Mouse (Mus musculus): ENCODE results near the gene Tbc1d10a. TPM values are rescaled to one million over a fixed set of nuclear protein-coding genes. Genes with fewer than 3 reads are reported as not detected.
A peak's percentile ranks its signal among the peaks of the same experiment; 100 is the strongest.

Tbc1d10a gene
- total and polyA plus RNA-seq, 2 experiments: 22.9 to 23.4 TPM

DNA sequence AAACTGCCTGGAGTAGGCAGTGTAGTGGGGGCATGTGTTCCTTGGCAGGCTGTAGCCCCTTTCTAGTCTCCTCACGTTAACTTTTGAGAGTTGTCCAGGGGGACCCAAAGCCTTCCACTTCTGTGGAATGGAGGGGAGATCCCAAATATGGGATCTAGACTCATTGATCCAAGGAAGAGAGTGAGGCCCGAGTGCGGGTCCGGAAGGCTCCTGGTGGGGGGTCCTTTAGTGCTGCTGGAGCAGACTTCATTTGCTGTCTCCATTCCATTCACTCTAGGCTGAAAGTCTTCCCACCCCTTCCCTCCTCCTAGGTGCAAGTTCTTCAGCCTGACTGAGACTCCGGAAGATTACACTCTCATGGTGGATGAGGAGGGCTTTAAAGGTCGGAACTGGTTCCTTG is 32.0 kb downstream of the Tbc1d10a start:
- H3K27ac ChIP-seq (replicated peaks; ENCODE audit: insufficient read depth, low read depth, low read length): peak overlapping the region; percentile 43; the same call in 1 of the 2 replicates
- peak overlapping the region; percentile 82 for H3K4me3 ChIP-seq (ENCODE audit: insufficient read depth, low read depth, low read length)
- no peak for DNase-seq (ENCODE audit: extremely low read depth, low read depth, low spot score)
- H3K27me3 ChIP-seq (ENCODE audit: control insufficient read depth, insufficient read depth, low read length): no peaks in the 10 kb centered on the region
- peak overlapping the region; percentile 81 for H3K9ac ChIP-seq (ENCODE audit: low read depth, low read length)
- 40% methylated on average over 6 of the region's 6 CpGs for WGBS
- TF ChIP-seq CTCF (IDR thresholded peaks at IDR 0.05; ENCODE audit: low read depth, low read length): no peak
- TF ChIP-seq POLR2A (IDR thresholded peaks at IDR 0.05; ENCODE audit: extremely low read depth, insufficient read depth, low read length): no peak
- H3K79me2 ChIP-seq (ENCODE audit: control insufficient read depth, insufficient read depth, low read length): no peaks in the 10 kb centered on the region
- H3K4me1 ChIP-seq (ENCODE audit: control insufficient read depth, insufficient read depth, low read length): peaks cover 2% of the 10 kb centered on the region; the same call in 1 of the 2 replicates
- 0 out of 2 replicates have a peak, but pooled peaks cover 2% of the 10 kb centered on the region for H3K36me3 ChIP-seq (ENCODE audit: control insufficient read depth, insufficient read depth, low read length)

DNA sequence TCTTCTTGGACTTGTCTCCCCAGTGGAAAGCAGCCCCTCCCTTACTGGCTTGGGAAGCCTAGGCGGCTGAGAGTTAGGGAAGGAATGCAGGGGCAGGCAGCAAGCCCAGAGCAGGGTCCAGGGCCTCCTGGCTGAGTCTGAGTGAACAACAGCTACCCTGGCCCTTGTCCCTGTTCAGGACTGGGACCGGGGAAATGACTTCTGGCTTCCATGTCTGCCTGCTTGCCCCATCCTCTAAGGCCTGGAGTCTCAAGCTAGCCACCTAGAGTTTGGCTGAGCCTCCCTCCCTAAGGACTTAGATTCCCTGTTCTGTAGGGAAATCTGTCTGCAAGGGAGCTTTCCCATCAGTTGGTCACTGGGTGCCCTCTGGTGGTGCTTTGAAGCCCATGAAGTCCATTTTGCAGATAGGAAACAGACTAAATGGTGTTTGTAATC is 32.7 kb downstream of the Tbc1d10a start:
- WGBS: 7% methylated on average over 2 of the region's 2 CpGs
- H3K27me3 ChIP-seq (ENCODE audit: control insufficient read depth, insufficient read depth, low read length): no peaks in the 10 kb centered on the region
- no peak overlapping the region for H3K4me3 ChIP-seq (ENCODE audit: insufficient read depth, low read depth, low read length)
- no peaks in the 10 kb centered on the region for H3K36me3 ChIP-seq (ENCODE audit: control insufficient read depth, insufficient read depth, low read length)
- no peak overlapping the region for H3K9ac ChIP-seq (ENCODE audit: low read depth, low read length)
- H3K27ac ChIP-seq (replicated peaks; ENCODE audit: insufficient read depth, low read depth, low read length): no peak overlapping the region
- no peaks in the 10 kb centered on the region for H3K79me2 ChIP-seq (ENCODE audit: control insufficient read depth, insufficient read depth, low read length)
- H3K4me1 ChIP-seq (ENCODE audit: control insufficient read depth, insufficient read depth, low read length): peaks cover 2% of the 10 kb centered on the region; the same call in 1 of the 2 replicates
- DNase-seq (ENCODE audit: extremely low read depth, low read depth, low spot score): peak; percentile 83
- no peak for TF ChIP-seq POLR2A (IDR thresholded peaks at IDR 0.05; ENCODE audit: extremely low read depth, insufficient read depth, low read length)
- TF ChIP-seq CTCF (IDR thresholded peaks at IDR 0.05; ENCODE audit: low read depth, low read length): peak; percentile 71

GRCm38 (mm10) chr11:4219908-4220307 is 33.3 kb downstream of the Tbc1d10a start:
- Histone ChIP-seq H3K79me2 (ENCODE audit: control insufficient read depth, insufficient read depth, low read length) (no peaks in the 10 kb centered on the region), H3K27me3 (ENCODE audit: control insufficient read depth, insufficient read depth, low read length) (no peaks in the 10 kb centered on the region), H3K27ac (replicated peaks; ENCODE audit: insufficient read depth, low read depth, low read length) (no peak overlapping the region), H3K36me3 (ENCODE audit: control insufficient read depth, insufficient read depth, low read length) (no peaks in the 10 kb centered on the region), H3K9ac (ENCODE audit: low read depth, low read length) (no peak overlapping the region), H3K4me1 (ENCODE audit: control insufficient read depth, insufficient read depth, low read length) (peaks cover 2% of the 10 kb centered on the region; the same call in 1 of the 2 replicates), H3K4me3 (ENCODE audit: insufficient read depth, low read depth, low read length) (no peak overlapping the region)
- WGBS: 49% methylated on average over 9 of the region's 9 CpGs
- TF ChIP-seq POLR2A (IDR thresholded peaks at IDR 0.05; ENCODE audit: extremely low read depth, insufficient read depth, low read length): no peak
- DNase-seq (ENCODE audit: extremely low read depth, low read depth, low spot score): no peak

- Histone ChIP-seq H3K79me2 (ENCODE audit: control insufficient read depth, insufficient read depth, low read length) (no peaks in the 10 kb centered on the region), H3K9ac (ENCODE audit: low read depth, low read length) (no peak overlapping the region), H3K27me3 (ENCODE audit: control insufficient read depth, insufficient read depth, low read length) (no peaks in the 10 kb centered on the region), H3K36me3 (ENCODE audit: control insufficient read depth, insufficient read depth, low read length) (no peaks in the 10 kb centered on the region), H3K4me3 (ENCODE audit: insufficient read depth, low read depth, low read length) (no peak overlapping the region), H3K4me1 (ENCODE audit: control insufficient read depth, insufficient read depth, low read length) (peaks cover 2% of the 10 kb centered on the region; the same call in 1 of the 2 replicates), H3K27ac (replicated peaks; ENCODE audit: insufficient read depth, low read depth, low read length) (no peak overlapping the region)
- DNase-seq (ENCODE audit: extremely low read depth, low read depth, low spot score): no peak
- 56% methylated on average over 28 of the region's 28 CpGs for WGBS
- peak; percentile 94 for TF ChIP-seq CTCF (IDR thresholded peaks at IDR 0.05; ENCODE audit: low read depth, low read length)
- TF ChIP-seq POLR2A (IDR thresholded peaks at IDR 0.05; ENCODE audit: extremely low read depth, insufficient read depth, low read length): no peak
Measured at GRCm38 (mm10) chr11:4220443-4221400, 34.1 kb downstream of the Tbc1d10a start.

- TF ChIP-seq CTCF (IDR thresholded peaks at IDR 0.05; ENCODE audit: low read depth, low read length): no peak
- TF ChIP-seq POLR2A (IDR thresholded peaks at IDR 0.05; ENCODE audit: extremely low read depth, insufficient read depth, low read length): no peak
- WGBS: 84% methylated on average over 17 of the region's 17 CpGs
- Histone ChIP-seq H3K9ac (ENCODE audit: low read depth, low read length) (no peak overlapping the region), H3K4me1 (ENCODE audit: control insufficient read depth, insufficient read depth, low read length) (peaks cover 2% of the 10 kb centered on the region; the same call in 1 of the 2 replicates), H3K4me3 (ENCODE audit: insufficient read depth, low read depth, low read length) (no peak overlapping the region), H3K36me3 (ENCODE audit: control insufficient read depth, insufficient read depth, low read length) (no peaks in the 10 kb centered on the region), H3K27me3 (ENCODE audit: control insufficient read depth, insufficient read depth, low read length) (no peaks in the 10 kb centered on the region), H3K79me2 (ENCODE audit: control insufficient read depth, insufficient read depth, low read length) (no peaks in the 10 kb centered on the region), H3K27ac (replicated peaks; ENCODE audit: insufficient read depth, low read depth, low read length) (no peak overlapping the region)
- no peak for DNase-seq (ENCODE audit: extremely low read depth, low read depth, low spot score)
Measured at GRCm38 (mm10) chr11:4222046-4222950, 35.7 kb downstream of the Tbc1d10a start.

Data from liver, adult 2 months (tissue).